Mouse (Mus musculus): ENCODE data around the gene St6galnac3.

Gene St6galnac3

DNA sequence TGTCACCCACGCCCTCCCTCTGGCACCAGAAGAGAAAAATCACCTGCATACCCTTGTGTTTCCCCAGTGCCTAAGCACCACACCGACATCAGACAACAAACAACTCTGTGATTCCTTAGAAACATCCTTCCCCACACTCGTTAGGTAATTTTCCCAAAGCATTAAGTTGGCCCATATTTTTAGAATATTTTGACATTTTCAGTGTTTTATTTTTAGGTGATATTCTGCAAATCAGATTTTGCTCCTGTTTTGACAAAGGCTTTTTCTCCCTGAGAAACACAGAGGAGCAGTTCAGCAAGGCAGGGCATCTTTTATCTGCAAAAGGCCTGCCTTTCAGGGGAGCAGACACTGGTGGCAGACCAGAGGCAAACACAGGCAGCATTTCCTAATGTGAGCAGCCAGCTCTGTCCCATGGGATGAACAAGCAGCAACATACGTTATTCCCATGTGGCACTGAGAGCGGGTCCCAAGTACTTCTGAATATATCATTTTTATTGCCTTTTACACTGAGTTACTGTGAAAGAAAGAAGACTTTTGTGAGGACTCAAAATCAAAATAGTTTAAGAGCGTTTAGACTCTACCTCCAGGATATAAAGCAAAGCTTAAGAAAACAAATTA lies 199.7 kb downstream of the St6galnac3 start:
- no peak for DNase-seq (ENCODE audit: low read depth in 1 of 2, low spot score in 2 of 2)

DNA sequence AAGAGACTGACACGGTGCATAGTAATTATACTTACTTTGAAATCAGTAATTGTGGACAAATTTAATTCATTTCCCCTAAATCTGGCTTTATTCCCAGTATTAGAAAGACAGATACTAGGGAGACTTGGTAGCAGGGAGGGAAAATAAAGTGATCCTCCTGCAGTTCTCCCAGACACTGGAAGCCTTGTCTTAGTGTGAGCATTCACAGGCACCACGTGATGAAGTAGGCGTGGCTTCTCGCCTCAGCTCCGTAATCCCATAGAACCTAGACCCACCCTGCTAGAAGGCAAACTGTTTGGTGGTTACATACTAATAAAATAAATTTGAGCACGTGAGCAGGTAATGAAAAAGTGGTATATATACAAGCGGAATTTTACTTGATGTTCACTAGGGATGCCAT lies 208.1 kb downstream of the St6galnac3 start:
- no peak for DNase-seq (ENCODE audit: low read depth in 1 of 2, low spot score in 2 of 2)

DNA sequence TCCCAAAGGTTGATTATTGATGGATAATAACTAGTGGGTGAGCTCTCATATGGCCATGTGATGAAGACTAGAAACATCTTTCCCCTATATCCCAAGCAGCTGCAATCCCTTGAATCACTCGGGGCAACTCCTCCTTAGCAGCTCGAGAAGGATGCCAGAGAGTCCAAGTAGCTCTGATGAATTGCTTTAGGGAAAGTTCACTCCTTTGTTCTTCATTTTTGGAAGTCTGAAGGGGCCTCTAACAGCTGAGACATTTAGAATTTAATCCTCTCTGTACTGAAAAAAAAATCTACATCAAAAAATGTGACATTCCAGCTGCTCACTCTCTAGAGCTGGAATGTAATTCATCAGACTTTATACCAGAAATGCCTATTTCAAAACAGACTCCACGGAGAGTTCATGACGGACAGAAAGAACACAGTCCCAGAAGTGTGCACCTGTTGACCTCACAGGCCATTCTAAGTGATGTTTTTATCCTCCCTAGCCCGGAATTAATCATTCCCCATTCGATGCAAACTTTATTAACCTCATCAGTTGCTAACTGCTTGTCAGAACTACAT lies 211.4 kb downstream of the St6galnac3 start:
- DNase-seq (ENCODE audit: low read depth in 1 of 2, low spot score in 2 of 2), result no peak

DNA sequence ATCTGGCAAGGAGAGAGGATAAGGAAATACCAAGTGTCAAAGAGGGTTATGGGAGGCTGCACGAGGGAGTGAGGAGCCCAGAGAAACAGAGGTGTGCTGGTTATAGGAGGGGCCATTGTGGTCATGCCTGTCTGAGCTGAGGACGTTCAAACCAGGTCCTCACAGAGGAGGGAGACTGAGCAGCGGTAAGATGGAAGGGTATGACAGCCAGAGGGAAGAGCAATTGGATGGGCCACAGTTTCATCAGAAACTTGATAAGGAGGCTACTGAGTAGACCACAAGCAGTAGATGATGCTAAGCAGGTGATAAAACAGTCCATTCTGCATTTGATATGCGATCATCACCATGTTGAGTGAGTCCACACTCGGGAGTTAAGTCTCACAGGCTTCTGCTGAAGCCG lies 212.4 kb downstream of the St6galnac3 start:
- DNase-seq (ENCODE audit: low read depth in 1 of 2, low spot score in 2 of 2), result no peak

DNA sequence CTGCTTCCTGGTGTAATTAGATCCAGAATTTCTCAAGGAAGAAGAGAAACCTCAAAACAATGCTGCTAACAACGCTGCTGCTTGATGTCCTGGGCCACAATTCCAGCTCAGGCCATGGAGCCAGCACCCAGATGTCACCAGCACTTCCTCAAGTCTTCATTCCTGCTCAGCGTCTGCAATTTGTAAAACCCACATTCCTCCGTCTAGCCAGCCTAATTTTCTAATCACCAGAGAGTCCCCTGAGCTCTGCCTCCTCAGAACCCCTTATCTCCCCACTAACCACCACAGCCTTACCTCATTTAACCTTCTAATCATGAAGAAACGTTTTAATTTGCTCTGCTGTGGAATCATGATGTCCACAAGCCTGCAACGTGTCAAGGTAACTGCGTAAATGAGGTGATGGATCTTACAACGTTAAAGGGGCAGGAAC lies 213.8 kb downstream of the St6galnac3 start:
- DNase-seq (ENCODE audit: low read depth in 1 of 2, low spot score in 2 of 2), result no peak

DNA sequence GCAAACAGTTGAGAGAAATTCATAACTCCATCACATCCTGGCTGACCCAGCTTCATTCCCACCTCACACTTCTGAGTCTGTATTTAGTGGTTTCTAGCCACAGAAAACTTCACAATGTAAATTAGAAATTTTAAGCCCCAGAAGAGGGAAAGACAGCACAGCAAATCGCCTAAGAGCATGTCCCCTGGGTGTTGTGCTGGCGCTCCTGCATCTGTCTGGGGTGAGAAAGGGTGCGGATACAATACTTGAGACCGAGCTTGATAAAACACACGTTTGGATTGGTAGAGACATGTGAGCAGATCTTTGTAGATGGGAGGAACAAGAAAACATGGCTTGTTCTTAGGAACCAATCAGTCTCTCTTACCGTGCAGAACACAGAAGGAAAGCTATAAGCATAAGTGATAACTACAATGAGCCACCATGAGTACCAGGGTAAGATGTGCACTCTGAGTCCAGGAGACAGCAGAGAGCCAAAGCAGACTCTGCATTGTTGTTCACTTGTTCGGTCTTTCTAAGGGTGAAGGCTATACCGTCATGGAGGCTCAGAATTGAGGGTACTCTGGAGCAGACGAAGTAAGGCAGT lies 214.8 kb downstream of the St6galnac3 start:
- no peak for DNase-seq (ENCODE audit: low read depth in 1 of 2, low spot score in 2 of 2)

DNA sequence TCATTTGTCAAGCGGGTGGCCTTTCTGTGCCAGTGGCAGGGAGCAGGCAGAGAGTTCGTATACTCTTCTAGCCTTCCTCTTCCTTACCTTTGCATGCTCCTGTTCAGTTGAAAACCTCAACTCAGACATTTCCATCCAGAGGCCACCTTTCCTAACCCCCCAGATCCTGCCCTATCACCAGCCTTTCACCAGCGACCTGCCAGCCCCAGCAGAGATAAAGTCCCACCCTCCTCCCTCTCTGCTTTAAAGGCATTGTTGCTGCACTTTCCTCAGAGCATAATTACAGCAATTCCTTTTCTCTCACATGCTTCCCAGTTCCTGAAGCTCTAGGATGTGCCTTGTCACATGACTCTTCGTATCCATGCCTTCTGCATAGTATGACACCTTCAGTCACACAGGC lies 215.3 kb downstream of the St6galnac3 start:
- DNase-seq (ENCODE audit: low read depth in 1 of 2, low spot score in 2 of 2), result no peak

DNA sequence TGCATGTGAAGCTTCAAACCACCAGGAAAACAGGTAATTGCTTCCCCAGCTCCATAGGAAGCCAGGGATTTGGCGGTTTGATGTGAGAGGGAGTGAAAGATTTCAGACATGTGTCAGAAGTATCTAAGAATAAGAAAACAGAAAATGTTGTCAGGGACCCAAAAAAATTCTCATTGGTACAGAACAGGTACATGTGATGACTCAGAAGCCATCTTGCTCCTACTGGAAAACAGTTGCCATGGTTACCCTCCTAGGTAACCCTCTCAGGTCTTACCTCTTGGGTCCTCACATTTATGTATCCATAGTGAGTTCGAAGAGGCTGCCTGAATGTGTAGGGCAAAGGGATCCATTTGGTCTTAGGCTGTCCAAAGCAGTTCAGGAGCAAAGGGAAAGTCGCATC lies 215.9 kb downstream of the St6galnac3 start:
- no peak for DNase-seq (ENCODE audit: low read depth in 1 of 2, low spot score in 2 of 2)

DNA sequence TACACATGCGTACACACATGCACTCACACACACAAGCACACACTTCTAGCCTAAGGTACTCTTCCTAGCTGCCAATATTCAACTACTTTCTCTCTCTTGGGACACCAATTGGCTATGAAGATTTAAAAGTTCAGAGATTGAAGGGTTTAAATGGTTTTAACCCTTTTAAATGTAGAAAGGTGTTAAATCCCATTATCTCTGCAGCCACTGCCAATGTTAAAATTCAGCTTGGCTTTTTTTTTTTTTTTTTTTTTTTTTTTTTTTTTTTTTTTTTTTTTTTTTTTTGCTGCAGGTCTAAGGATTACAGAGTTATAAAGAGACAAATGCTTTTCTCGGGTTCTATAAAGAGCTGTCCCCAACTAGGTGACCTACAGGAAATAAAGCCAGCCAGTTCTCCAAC lies 216.4 kb downstream of the St6galnac3 start:
- no peak for DNase-seq (ENCODE audit: low read depth in 1 of 2, low spot score in 2 of 2)

DNA sequence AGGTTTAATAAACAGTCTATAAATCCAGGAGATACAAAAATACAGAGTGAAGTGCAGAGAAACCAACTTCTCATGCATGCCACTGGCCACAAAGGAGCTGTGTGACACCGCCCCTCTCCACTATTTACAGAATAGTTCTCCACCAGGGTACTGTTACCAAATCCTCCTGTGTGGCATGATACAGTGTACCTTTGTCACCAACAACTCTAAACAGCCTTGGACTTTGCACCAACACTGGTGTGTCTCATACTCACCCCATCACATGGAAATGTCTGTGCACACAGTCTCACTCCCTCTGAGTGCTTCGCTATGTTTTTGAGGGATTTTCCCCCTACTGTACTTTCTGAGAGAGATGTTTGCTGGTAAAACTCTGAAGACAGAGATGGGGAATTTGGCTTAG lies 217.4 kb downstream of the St6galnac3 start:
- no peak for DNase-seq (ENCODE audit: low read depth in 1 of 2, low spot score in 2 of 2)

DNA sequence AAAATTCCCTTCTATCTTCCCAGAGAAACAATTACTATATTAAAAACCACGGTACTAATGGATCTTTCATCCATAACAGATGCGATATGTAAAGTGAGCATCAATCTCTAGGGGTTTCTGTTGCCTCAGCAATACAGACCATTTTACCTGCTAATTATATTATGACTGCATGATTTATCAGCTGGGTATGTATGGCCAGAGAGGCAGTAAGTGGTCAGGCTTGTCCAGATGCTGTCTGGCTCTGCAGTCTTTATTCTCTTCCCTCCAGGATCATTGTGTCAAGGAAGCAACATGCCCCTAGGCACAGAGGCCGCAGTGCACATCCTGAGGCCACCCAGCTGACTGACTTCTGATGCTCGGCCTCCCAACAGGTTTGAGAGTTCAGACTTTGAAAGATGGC lies 222.5 kb downstream of the St6galnac3 start:
- DNase-seq (ENCODE audit: low read depth in 1 of 2, low spot score in 2 of 2), result no peak

DNA sequence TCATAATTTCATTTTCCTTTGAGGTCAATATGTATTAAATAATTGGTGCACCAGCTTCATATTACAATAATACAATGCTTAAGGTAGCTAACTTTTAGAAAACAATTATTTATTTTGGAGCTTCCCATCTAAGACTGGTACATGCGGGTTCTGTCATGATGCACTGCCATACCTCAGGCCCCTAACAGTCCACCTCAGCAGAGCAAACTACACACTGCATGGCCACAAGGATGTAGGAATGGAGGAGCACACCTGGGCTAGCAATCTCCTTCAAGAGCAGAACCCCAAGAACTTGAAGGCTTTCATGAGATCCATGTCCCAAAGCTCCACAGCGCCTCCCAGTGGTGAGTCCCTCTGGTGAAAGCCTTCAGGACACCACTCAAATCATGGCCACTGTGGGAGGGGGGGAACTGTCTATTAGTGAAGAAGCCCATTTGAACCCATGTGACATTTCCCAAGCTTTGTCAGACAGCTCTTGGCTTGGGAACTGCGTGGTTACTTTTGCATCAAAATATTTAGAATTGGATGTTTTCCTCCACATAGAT lies 223.6 kb downstream of the St6galnac3 start:
- peak in 1 of 2 experiments; percentile 4 for DNase-seq (ENCODE audit: low read depth in 1 of 2, low spot score in 2 of 2)

DNA sequence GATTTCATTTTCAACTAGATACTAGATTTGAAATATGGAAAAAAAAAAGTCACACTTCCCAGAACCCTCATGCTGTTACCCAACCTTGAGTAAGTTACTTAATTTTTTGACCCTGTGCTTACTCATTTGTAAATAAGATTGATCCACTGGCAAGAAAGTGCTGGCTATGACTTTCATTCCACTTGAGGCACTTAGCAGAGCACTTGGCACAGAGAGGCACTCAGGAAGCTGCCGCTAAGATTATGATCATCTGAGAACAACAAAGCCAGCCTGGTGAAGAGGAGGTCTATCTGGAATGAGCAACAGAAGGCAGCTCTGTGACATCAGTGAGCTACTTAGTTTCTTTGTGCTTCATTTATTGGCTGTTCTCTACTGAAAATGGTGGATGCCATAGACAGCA lies 232.0 kb downstream of the St6galnac3 start:
- DNase-seq (ENCODE audit: low read depth in 1 of 2, low spot score in 2 of 2), result no peak

DNA sequence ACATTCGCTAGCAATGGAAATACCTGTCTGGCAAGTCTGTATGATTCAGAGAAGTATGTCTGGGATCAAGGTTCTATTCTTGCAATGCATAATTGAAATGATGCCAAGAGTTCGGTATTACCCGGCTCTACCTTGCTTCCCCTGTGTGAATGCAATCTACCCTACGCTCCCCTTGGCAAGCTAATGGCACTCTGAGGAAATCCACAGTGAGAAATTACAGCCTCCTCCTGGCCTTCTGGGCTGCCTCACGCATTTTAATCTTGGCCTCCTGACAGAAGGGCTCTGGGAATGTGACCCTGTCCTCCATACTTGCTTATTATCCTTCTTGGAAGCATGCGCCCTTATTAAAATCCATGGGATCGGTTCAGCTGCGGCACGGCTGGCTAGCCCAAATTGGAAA lies 235.3 kb downstream of the St6galnac3 start:
- no peak for DNase-seq (ENCODE audit: low read depth in 1 of 2, low spot score in 2 of 2)

DNA sequence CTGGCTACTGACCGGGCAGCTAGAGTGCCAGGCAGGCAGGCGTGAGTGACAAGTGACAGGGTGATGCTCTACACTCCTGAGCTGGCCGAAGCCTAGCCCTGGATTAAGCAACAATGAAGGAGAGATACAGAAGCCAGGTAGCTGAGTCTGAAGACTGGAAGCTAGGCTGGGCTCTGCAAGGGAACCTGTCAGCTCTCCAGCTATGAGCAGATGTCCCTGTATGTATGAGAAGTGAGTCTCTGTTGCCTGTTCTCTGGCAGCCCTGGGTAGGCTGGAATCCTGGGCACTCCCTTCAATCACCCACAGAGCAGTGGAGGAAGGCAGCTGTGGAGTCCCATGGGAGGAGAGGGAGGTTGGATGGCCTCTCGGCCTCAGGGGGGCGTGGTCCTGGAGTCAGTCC lies 236.0 kb downstream of the St6galnac3 start:
- no peak for DNase-seq (ENCODE audit: low read depth in 1 of 2, low spot score in 2 of 2)

DNA sequence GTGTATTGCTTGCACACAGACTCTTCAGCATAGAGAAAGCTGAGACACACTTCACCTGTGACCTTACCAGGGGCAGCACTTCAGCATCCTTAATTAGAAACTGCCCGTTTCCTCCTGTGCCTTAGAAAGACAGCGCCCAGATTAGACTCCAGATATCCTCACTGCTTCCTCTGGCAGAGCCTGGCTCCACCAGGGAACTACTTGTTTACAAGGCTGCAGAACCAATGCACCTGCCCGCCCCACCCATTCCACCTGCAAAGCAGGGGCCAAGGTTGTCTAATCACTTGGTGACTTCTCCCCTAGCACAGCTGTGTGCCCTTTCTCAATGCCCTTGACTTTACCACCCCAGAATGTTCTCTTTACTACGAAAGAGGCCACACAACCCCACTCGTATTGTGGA lies 239.8 kb downstream of the St6galnac3 start:
- no peak for DNase-seq (ENCODE audit: low read depth in 1 of 2, low spot score in 2 of 2)

DNA sequence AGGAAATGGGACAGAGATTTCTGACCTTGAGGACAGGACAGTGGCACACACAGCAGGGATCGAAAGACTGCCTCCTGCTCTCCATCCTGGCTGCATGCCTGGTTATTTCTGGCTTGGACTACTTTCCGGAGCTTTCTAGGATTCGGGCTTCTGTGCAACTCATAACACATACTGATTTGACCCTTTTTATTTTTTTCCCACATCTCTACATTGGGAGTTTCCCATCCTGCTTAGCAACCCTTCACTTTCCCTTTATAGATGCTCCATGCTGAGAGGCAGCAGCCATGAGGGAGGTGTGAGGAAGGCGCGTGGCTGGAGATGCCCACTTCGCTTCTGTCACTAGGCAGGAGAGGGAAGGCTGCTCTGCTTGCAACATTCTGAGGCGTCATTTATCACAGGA lies 240.3 kb downstream of the St6galnac3 start:
- DNase-seq (ENCODE audit: low read depth in 1 of 2, low spot score in 2 of 2), result no peak

DNA sequence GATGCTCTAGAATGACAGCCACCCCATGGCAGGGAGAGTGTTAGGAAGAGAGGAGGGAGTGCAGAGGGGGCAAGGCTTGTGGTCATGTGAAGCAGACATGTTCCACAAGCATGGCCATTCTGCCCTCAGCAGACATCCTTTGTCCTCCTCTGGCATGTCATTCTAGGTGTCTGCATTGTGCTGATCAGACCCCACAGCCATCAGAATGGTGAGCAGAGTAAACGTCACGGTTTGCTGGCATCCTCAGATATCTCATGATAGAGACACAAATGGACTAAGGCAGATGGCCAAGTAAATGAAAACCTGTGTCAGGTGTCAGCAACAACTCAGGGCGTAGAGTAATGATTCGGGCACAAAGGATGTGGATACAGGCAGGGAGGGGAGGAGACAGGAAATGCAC lies 241.3 kb downstream of the St6galnac3 start:
- DNase-seq (ENCODE audit: low read depth in 1 of 2, low spot score in 2 of 2), result no peak

DNA sequence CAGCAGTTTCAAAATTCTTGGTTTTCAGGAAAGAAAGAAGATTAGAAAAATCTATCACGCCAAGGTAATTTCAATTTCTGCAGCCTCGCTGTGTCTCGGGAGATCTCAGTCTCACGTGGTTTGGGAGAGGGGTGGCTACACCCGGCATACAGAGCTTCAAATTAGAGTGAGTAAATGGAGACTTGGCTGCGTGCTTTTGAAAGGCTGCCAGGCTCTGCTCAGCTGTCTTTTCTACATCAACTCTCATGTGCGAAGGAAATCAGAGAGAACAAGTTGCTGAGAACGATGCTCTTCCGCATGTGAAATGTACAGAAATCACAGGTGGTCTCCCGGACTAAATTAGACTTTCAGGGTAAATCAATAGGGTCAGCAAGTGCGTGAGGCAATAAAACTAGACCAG lies 242.9 kb downstream of the St6galnac3 start:
- DNase-seq (ENCODE audit: low read depth in 1 of 2, low spot score in 2 of 2), result no peak

DNA sequence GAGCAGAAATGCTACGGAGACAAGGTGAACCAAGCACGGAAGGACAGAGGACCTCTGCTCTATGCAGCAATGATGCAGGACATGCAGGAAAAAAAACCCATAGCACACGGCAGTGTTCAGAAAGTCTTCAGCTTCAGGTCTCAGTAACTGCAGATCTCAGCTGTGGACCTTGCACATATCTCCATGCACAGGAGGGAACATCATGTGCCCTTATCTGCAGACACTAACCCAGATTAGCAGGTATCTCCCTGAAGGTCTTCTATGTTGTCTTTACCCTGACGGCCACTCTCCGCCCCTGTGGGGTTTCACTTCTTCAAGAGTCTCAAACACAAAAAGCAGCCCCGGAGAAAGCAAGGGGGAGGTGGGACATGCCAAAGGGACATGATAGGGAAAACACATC lies 244.0 kb downstream of the St6galnac3 start:
- DNase-seq (ENCODE audit: low read depth in 1 of 2, low spot score in 2 of 2), result no peak

DNA sequence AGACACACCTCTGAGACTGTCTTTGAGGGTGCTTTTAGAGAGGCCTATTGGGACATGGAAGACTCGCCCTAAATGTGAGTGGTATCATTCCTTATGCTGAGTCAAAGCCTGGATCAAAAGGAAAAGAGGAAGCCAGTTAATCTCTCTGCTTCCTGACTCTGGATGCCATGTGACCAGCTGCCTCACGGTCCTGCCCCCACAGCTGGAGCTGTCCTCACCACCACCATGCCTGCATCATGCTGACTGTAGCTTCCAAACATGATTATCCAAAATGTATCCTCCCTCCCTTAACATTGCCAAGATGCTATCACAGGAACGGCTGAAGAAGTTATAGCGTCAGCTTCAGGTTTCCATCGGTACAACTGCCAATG lies 244.4 kb downstream of the St6galnac3 start:
- no peak for DNase-seq (ENCODE audit: low read depth in 1 of 2, low spot score in 2 of 2)

DNA sequence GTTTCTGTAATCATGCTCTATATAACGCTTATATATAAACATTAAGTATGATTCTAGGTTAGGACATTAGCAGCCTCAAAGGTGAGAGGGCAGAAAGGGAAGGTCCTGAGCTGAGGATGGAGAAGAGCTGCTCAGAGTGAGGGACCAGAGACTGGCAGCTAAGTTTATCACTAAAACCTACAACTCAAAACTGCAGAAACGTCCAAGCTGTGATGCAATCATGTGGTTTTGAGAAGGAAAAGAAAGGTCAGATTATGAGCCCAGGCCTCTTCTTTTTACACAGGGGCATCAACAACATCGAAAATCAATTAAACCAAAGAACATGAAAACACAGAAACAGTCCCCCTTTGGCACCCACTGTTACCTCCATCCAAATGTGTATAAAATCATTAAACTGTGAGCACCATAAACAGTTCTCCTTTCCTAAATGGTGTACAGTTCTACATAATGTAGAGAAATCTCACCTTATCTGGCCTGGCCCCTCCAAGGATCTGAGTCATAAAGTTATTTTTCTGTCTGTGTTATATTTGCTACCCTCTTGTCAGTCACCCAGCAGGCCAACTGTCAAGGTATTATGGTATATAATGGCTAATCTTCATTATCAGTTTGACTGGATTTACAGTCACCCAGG lies 244.9 kb downstream of the St6galnac3 start:
- no peak for DNase-seq (ENCODE audit: low read depth in 1 of 2, low spot score in 2 of 2)

Measured in monocyte, adult 2 months (primary cell).